Mouse (Mus musculus): ENCODE results near the gene Dzip1.

GRCm38 (mm10) chr14:118826346-118826745 lies 98.9 kb downstream of the Dzip1 start:
- TF ChIP-seq CTCF (IDR thresholded peaks at IDR 0.05; ENCODE audit: borderline replicate concordance, extremely low read depth, insufficient read depth, insufficient read length) (no peak), POLR2A (IDR thresholded peaks at IDR 0.05; ENCODE audit: borderline replicate concordance, extremely low read depth, insufficient read depth, insufficient read length, poor library complexity, severe bottlenecking) (no peak)

Data from brain, embryonic 14.5 days (tissue).